Mouse (Mus musculus): ENCODE results near the gene Prdm9.

DNA sequence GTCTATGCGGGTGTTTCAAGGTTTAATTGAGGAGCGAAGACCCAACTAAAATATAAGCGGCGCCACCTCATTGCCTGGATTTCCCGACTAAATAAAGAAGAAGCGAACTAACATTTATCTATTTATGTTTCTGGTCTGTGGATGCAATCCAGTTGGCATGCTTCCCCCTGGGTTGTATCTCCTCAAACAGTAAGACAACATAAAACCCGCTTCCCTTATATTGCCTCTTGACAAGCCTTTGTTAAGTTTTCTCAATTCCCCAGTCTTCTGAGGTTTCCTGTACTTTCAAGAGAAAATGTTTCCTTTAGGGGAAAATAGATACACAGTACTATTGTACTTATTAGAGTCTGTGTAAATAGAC, 65.4 kb downstream of the Prdm9 start:
- TF ChIP-seq CTCF (IDR thresholded peaks at IDR 0.05; ENCODE audit: low read depth, low read length) (no peak), GATA2 (IDR thresholded peaks at IDR 0.05; ENCODE audit: borderline replicate concordance, low read depth, low read length) (no peak)
